Mouse (Mus musculus) midbrain, embryonic 11.5 days (tissue): ENCODE measurements around the gene Cfap97. TPM values are rescaled to one million over a fixed set of nuclear protein-coding genes. Genes with fewer than 3 reads are reported as not detected.

Source experiments
- ATAC-seq: fragments of 200-750 bp; cut with Nextera tagmentation; 2 replicates; pipeline ENCODE4 v1.8.0; 2017; ENCODE audit warnings: moderate TSS enrichment, moderate library complexity; ENCODE audit not compliant: low FRiP score
- DNase-seq: peaks from one replicate; pipeline ENCODE4 v3.0.0; 2015; ENCODE audit warnings: low spot score; ENCODE audit errors: missing footprints
- H3K27ac ChIP-seq: fragments of 300-500 bp; sonication (generic); 2 replicates; pipeline ENCODE4 v1.5.1; 2014; ENCODE audit warnings: low read depth, low read length
- H3K27me3 ChIP-seq: fragments of 300-500 bp; sonication (generic); 2 replicates; pipeline ENCODE4 v1.6.1; 2014; ENCODE audit warnings: mild to moderate bottlenecking, low read length, moderate library complexity, mixed read lengths; ENCODE audit not compliant: control insufficient read depth, insufficient read depth
- H3K36me3 ChIP-seq: fragments of 300-500 bp; sonication (generic); 2 replicates; pipeline ENCODE4 v1.6.1; 2014; ENCODE audit warnings: mild to moderate bottlenecking, low read length, moderate library complexity, mixed read lengths; ENCODE audit not compliant: control insufficient read depth, insufficient read depth
- H3K4me1 ChIP-seq: fragments of 300-500 bp; sonication (generic); 2 replicates; pipeline ENCODE4 v1.6.1; 2014; ENCODE audit warnings: low read length; ENCODE audit not compliant: control insufficient read depth, insufficient read depth
- H3K4me2 ChIP-seq: fragments of 300-500 bp; sonication (generic); 2 replicates; pipeline ENCODE4 v1.6.1; 2014; ENCODE audit warnings: mild to moderate bottlenecking, moderate library complexity
- H3K4me3 ChIP-seq: fragments of 300-500 bp; sonication (generic); 2 replicates; pipeline ENCODE4 v1.5.1; 2014; ENCODE audit warnings: low read depth, low read length
- H3K9ac ChIP-seq: fragments of 300-500 bp; sonication (generic); 2 replicates; pipeline ENCODE4 v1.6.1; 2014; ENCODE audit warnings: low read length
- H3K9me3 ChIP-seq: fragments of 300-500 bp; sonication (generic); 2 replicates; pipeline ENCODE4 v1.6.1; 2016; ENCODE audit warnings: low read length; ENCODE audit not compliant: control insufficient read depth
- WGBS: fragments of 180-500 bp; shearing (Covaris S2); extraction: QIAGEN DNeasy Blood & Tissue Kit; methylation state at CpG from one replicate; pipeline ENCODE4 v1.1.7; 2014; 5-methylcytosine and 5-hydroxymethylcytosine counted together
- polyA plus RNA-seq: library from polyadenylated mRNA; unstranded; fragments of >200 nt; fragmentation: Nextera tagmentation; extraction: Ambion mirVana; gene quantifications from 2 replicates; pipeline ENCODE4 v1.2.1, GENCODE M21; 2014

Gene Cfap97
- polyA plus RNA-seq, 1 experiment from 2014 or later, result 21.8 TPM

GRCm38 (mm10) chr8:46149782-46150181, 1.8 kb upstream of the Cfap97 start:
- Histone ChIP-seq H3K9me3 (no peaks in the 10 kb centered on the region), H3K36me3 (no peaks in the 10 kb centered on the region), H3K4me2 (no peak overlapping the region), H3K27me3 (peaks cover 9% of the 10 kb centered on the region), H3K4me1 (peaks cover 9% of the 10 kb centered on the region), H3K27ac (no peak overlapping the region), H3K9ac (no peak overlapping the region), H3K4me3 (no peak overlapping the region)
- DNase-seq (no peak), ATAC-seq (no peak)
- WGBS, result 81% methylated on average over 9 of the region's 9 CpGs

DNA sequence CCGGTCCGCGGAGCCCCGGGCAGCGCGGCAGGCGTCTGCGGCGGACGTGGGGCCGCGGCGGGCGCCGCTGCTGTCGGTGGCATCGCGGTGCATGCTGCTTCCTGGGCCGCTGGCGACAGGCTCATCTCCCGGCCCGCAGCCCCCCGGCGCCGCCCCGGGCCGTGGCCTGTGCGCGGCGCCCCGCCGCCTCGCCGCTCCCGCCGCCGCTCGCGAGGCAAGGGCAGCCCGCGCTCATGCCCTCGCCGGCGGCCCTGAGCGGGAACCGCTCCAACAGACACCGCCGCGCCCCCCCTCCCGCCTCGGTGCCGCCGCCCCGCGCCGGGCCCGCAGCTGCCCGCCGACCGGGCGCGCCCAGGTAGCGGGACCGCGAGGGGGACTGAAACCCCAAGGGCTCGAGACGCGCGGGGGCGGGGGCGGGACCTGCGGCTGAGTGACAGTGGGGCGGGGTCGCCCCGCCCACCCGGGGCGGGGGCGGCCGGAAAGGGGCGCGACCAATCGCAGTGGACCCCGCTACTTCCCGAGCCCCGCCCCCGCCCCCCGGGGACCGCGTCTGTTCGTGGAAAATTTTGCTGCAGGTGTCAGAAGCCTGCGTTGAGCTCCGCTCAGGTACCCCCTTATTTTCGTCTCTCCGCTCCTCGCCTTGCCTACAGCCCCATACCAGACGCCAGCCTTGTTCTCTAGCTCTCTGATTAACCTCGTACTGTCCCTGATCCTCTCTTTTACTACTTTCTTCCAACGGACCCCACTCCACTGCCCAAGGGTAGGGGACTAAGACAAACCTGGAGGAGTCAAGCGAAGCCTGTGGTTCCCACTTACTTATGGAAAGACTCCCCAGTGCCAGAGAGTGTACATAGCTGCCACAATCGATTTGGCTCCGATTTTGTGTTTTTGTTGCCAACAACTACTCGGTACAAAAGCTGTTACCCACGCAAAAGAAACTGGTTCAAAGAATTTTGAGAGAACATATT, 777 bp downstream of the Cfap97 start, which contains the start of gene Snx25:
TSS of gene Snx25 (minus strand) at position 96 of the 968 bp plus-strand sequence.
- H3K4me1 ChIP-seq, result peaks cover 9% of the 10 kb centered on the region
- H3K4me2 ChIP-seq, result peak within 1 kb of the TSS; percentile 92
- H3K27me3 ChIP-seq, result peaks cover 9% of the 10 kb centered on the region
- DNase-seq (peak; percentile 98), ATAC-seq (peak; percentile 90)
- H3K4me3 ChIP-seq, result peak within 1 kb of the TSS; percentile 89
- H3K36me3 ChIP-seq, result no peaks in the 10 kb centered on the region
- H3K9me3 ChIP-seq, result no peaks in the 10 kb centered on the region
- 3% methylated on average over 79 of the region's 103 CpGs for WGBS
- peak within 1 kb of the TSS; percentile 79 for H3K9ac ChIP-seq
- H3K27ac ChIP-seq, result no peak within 1 kb of the TSS

- H3K4me2 ChIP-seq, result peak overlapping the region; percentile 92; the same call in 1 of the 2 replicates
- H3K9ac ChIP-seq, result no peak overlapping the region
- peaks cover 9% of the 10 kb centered on the region for H3K27me3 ChIP-seq
- H3K27ac ChIP-seq, result no peak overlapping the region
- WGBS, result 36% methylated on average over 2 of the region's 2 CpGs
- H3K4me1 ChIP-seq, result peaks cover 9% of the 10 kb centered on the region
- no peak for ATAC-seq
- H3K4me3 ChIP-seq, result no peak overlapping the region; the same call in 1 of the 2 replicates
- no peaks in the 10 kb centered on the region for H3K9me3 ChIP-seq
- no peak for DNase-seq
- H3K36me3 ChIP-seq, result no peaks in the 10 kb centered on the region
Measured at GRCm38 (mm10) chr8:46153042-46153441, 1.5 kb downstream of the Cfap97 start.

DNA sequence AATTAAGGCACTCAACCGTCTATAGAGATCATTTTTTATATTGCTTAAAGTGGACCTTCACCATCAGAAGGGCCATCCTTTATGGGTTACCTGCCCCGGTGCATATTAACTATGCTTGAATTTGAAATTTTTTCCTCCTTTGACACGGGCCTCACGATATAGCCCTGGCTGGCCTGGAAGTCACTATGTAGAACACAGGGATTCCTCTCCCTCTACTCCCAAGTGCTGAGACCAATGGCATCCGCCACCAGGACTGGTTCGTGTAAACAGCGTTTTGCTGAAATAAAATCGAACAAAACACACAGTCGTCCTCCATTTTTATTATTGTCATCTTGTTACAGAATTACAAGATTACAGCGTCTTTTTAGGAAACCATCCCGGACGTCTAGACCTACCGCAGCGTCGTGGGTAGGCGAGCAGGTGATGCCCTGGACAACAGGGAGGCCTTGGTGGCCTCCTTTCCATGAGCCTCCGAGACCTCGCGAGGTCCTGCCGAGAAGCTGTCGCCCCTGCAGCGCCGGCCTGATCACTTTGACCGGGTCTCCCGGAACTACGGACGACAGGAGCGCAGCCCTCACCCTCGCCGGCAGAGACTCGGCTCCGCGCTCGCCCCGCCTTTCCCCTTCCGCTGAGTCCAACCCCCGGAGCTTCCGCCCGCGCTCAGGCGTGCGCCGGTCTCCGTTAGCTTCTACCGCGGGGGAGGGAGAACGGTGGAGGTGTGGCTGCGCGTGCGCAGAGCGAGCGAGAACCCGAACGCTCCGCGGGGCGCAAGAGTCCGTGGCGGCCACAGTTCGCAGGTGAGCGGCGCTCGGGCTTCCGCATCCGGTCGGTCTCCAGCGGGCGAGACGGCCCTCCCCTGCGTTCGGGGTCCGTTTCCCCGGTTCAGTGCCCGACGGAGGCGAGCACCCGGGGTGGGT, 11.6 kb downstream of the Cfap97 start:
- DNase-seq (peak; percentile 99), ATAC-seq (peak; percentile 98)
- peak overlapping the region; percentile 71 for H3K27ac ChIP-seq
- H3K36me3 ChIP-seq, result no peaks in the 10 kb centered on the region
- peak overlapping the region; percentile 53 for H3K4me2 ChIP-seq
- H3K27me3 ChIP-seq, result no peaks in the 10 kb centered on the region
- WGBS, result 3% methylated on average over 68 of the region's 77 CpGs
- H3K4me3 ChIP-seq, result peak overlapping the region; percentile 55
- peak overlapping the region; percentile 83 for H3K9ac ChIP-seq
- H3K9me3 ChIP-seq, result no peaks in the 10 kb centered on the region
- peaks cover 12% of the 10 kb centered on the region for H3K4me1 ChIP-seq

DNA sequence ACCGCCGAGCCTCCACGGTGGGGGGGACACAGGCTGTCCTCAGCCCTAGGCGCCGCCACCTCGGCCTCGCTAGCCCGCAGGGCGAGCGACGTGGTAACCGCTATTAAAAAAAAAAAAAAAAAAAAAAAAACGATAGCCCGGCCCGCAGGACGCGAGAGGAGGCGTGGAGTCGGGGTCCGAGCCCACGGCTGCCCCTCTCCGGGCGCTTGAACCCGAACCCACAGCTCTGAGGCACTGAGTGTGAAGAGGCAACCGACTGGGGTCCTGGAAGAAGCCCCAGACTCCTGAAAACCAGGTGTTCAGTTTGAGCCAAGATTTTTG, 12.3 kb downstream of the Cfap97 start:
- no peaks in the 10 kb centered on the region for H3K9me3 ChIP-seq
- peak overlapping the region; percentile 83 for H3K9ac ChIP-seq
- H3K4me2 ChIP-seq, result peak overlapping the region; percentile 53
- peaks cover 12% of the 10 kb centered on the region for H3K4me1 ChIP-seq
- under 1% methylated on average over 24 of the region's 25 CpGs for WGBS
- no peak for DNase-seq
- no peaks in the 10 kb centered on the region for H3K36me3 ChIP-seq
- H3K27me3 ChIP-seq, result no peaks in the 10 kb centered on the region
- peak overlapping the region; percentile 55 for H3K4me3 ChIP-seq
- H3K27ac ChIP-seq, result peak overlapping the region; percentile 71; the same call in 1 of the 2 replicates
- ATAC-seq, result no peak; the same call in 1 of the 2 replicates

GRCm38 (mm10) chr8:46173651-46174050, 22.1 kb downstream of the Cfap97 start:
- H3K4me2 ChIP-seq, result no peak overlapping the region
- no peak for ATAC-seq
- DNase-seq, result no peak
- H3K27me3 ChIP-seq, result no peaks in the 10 kb centered on the region
- no peaks in the 10 kb centered on the region for H3K9me3 ChIP-seq
- 0 out of 2 replicates have a peak, but pooled peaks cover 2% of the 10 kb centered on the region for H3K36me3 ChIP-seq
- 78% methylated on average over 2 of the region's 2 CpGs for WGBS
- no peak overlapping the region for H3K9ac ChIP-seq
- H3K27ac ChIP-seq, result no peak overlapping the region
- no peaks in the 10 kb centered on the region for H3K4me1 ChIP-seq
- H3K4me3 ChIP-seq, result no peak overlapping the region

GRCm38 (mm10) chr8:46180136-46180535, 28.6 kb downstream of the Cfap97 start:
- no peak for ATAC-seq
- no peak for DNase-seq
- no peaks in the 10 kb centered on the region for H3K36me3 ChIP-seq
- H3K4me2 ChIP-seq, result no peak overlapping the region
- no peak overlapping the region for H3K27ac ChIP-seq
- no peak overlapping the region for H3K9ac ChIP-seq
- H3K9me3 ChIP-seq, result no peaks in the 10 kb centered on the region
- H3K4me1 ChIP-seq, result no peaks in the 10 kb centered on the region
- no peak overlapping the region for H3K4me3 ChIP-seq
- no peaks in the 10 kb centered on the region for H3K27me3 ChIP-seq
- 94% methylated on average over 7 of the region's 7 CpGs for WGBS

- Histone ChIP-seq H3K4me3 (no peak overlapping the region), H3K27ac (no peak overlapping the region), H3K4me1 (no peaks in the 10 kb centered on the region), H3K9me3 (no peaks in the 10 kb centered on the region), H3K9ac (no peak overlapping the region), H3K27me3 (no peaks in the 10 kb centered on the region), H3K36me3 (no peaks in the 10 kb centered on the region), H3K4me2 (no peak overlapping the region)
- DNase-seq (peak; percentile 92), ATAC-seq (no peak)
- WGBS, result 9% methylated on average over 2 of the region's 2 CpGs
Measured at GRCm38 (mm10) chr8:46185361-46185760, 33.8 kb downstream of the Cfap97 start.
